Mouse (Mus musculus): ENCODE data around the gene Map3k6. TPM values are rescaled to one million over a fixed set of nuclear protein-coding genes. Genes with fewer than 3 reads are reported as not detected.

Gene Map3k6
- polyA plus RNA-seq, 1 experiment from 2014 or later: 3.5 TPM

DNA sequence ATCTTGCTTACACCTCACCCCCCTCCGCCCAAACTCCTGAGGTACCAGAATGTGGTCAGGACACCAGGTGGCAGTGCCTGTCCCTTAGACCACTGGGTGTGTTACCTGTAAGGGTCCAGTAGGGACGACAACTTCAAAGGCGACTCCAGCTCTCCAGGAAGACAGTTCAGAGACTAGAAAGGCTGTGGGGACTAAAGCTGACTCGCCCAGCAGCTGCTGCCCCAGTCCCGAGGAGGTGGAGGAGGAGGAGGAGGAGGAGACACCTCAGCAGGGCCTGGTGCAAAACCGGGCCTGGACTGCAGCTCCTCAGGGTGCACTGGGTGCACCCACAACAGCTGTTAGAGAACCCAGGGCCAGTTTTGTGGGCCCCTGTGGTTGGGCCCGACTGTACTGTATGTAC lies 22.3 kb downstream of the Map3k6 start, which contains the start of gene Sytl1:
TSS of gene Sytl1 (minus strand) at position 232 of the 400 bp plus-strand sequence.
- Histone ChIP-seq H3K4me2 (no peak within 1 kb of the TSS), H3K36me3 (ENCODE audit: control insufficient read depth, insufficient read depth, low read length) (peaks cover 28% of the 10 kb centered on the region), H3K27me3 (replicated peaks; ENCODE audit: control insufficient read depth, insufficient read depth, low read length) (peaks cover 4% of the 10 kb centered on the region), H3K4me1 (replicated peaks; ENCODE audit: control insufficient read depth, insufficient read depth, low read length) (peaks cover 5% of the 10 kb centered on the region; the same call in 1 of the 2 replicates), H3K9ac (ENCODE audit: low read depth, low read length) (no peak within 1 kb of the TSS), H3K4me3 (ENCODE audit: low read depth, low read length) (no peak within 1 kb of the TSS), H3K27ac (ENCODE audit: low read depth, low read length) (no peak within 1 kb of the TSS), H3K9me3 (ENCODE audit: control insufficient read depth, low read length) (no peaks in the 10 kb centered on the region)
- DNase-seq (ENCODE audit: low spot score) (no peak), ATAC-seq (replicated peaks; ENCODE audit: low FRiP score) (no peak)
- 32% methylated on average over 7 of the region's 7 CpGs for WGBS

DNA sequence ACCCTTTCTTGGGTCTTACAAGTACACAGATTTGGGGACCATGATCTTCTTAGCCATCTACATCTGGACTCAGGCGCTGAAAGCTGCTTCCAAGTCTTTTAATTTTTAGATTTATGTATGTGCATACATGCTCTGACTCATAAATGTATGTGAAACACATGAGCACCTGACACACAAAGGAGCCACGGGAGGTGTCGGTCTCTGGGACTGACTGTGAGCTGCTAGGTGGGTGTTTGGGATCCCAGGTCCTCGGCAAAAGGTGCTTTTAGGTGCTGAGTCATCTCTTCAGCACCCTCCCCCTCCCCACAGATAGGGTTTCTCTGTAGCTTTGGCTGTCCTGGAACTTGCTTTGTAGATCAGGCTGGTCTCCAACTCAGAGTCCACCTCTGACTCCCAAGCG lies 23.1 kb downstream of the Map3k6 start:
- WGBS: 80% methylated on average over 5 of the region's 5 CpGs
- Histone ChIP-seq H3K36me3 (ENCODE audit: control insufficient read depth, insufficient read depth, low read length) (peaks cover 36% of the 10 kb centered on the region), H3K4me2 (no peak overlapping the region), H3K4me3 (ENCODE audit: low read depth, low read length) (no peak overlapping the region), H3K9ac (ENCODE audit: low read depth, low read length) (no peak overlapping the region), H3K9me3 (ENCODE audit: control insufficient read depth, low read length) (no peaks in the 10 kb centered on the region), H3K27ac (ENCODE audit: low read depth, low read length) (no peak overlapping the region), H3K4me1 (replicated peaks; ENCODE audit: control insufficient read depth, insufficient read depth, low read length) (peaks cover 5% of the 10 kb centered on the region; the same call in 1 of the 2 replicates), H3K27me3 (replicated peaks; ENCODE audit: control insufficient read depth, insufficient read depth, low read length) (peaks cover under 1% of the 10 kb centered on the region; the same call in 1 of the 2 replicates)
- DNase-seq (ENCODE audit: low spot score): no peak
- no peak for ATAC-seq (replicated peaks; ENCODE audit: low FRiP score)

DNA sequence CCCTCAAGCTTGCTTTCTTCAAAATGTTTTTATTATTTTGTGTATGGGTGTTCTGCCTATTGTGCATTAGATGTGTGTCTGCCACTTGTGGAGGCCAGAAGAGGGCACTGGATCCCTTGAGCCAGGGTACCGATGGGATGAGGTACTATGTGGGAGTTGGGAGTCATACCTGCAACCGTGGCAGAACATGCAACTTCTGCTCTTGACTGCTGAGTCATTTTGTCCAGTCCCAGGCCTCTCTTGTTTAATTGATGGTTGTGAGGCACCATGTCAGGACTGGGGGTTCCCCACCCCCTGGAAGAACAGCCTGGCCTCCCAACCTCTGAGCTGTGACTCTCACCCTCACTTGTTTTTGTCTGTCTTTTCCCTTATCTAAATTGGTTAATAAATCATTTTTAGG lies 23.9 kb downstream of the Map3k6 start:
- Histone ChIP-seq H3K4me1 (replicated peaks; ENCODE audit: control insufficient read depth, insufficient read depth, low read length) (peaks cover 5% of the 10 kb centered on the region; the same call in 1 of the 2 replicates), H3K27me3 (replicated peaks; ENCODE audit: control insufficient read depth, insufficient read depth, low read length) (no peaks in the 10 kb centered on the region), H3K4me2 (no peak overlapping the region), H3K36me3 (ENCODE audit: control insufficient read depth, insufficient read depth, low read length) (peaks cover 44% of the 10 kb centered on the region), H3K9ac (ENCODE audit: low read depth, low read length) (no peak overlapping the region), H3K27ac (ENCODE audit: low read depth, low read length) (no peak overlapping the region), H3K9me3 (ENCODE audit: control insufficient read depth, low read length) (no peaks in the 10 kb centered on the region), H3K4me3 (ENCODE audit: low read depth, low read length) (no peak overlapping the region)
- DNase-seq (ENCODE audit: low spot score) (no peak), ATAC-seq (replicated peaks; ENCODE audit: low FRiP score) (no peak)
- WGBS: 86% methylated on average over 2 of the region's 2 CpGs

DNA sequence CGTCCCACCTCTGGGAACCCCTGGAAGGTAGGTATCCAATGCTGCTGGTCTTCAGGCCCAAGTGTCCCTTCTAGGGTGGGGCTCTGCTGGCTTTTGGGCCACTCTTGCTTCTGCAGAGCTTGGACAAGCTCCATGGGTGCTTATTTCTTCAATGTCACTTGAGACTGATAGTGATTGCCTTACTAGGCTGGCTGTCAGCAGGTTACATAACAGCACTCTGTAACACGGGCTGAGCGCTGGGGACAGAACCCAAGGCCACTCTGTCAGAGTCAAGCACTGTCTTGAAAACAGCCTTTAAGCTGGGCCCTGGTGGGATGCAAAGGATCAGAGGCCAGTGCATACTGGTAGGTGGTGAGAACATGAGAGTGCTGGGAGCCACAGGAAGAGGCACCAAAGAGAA lies 24.7 kb downstream of the Map3k6 start:
- H3K36me3 ChIP-seq (ENCODE audit: control insufficient read depth, insufficient read depth, low read length): peaks cover 48% of the 10 kb centered on the region
- H3K4me1 ChIP-seq (replicated peaks; ENCODE audit: control insufficient read depth, insufficient read depth, low read length): peaks cover 5% of the 10 kb centered on the region; the same call in 1 of the 2 replicates
- H3K27ac ChIP-seq (ENCODE audit: low read depth, low read length): no peak overlapping the region
- H3K4me3 ChIP-seq (ENCODE audit: low read depth, low read length): no peak overlapping the region
- WGBS: 93% methylated on average over 3 of the region's 3 CpGs
- no peak for ATAC-seq (replicated peaks; ENCODE audit: low FRiP score)
- no peak for DNase-seq (ENCODE audit: low spot score)
- no peaks in the 10 kb centered on the region for H3K27me3 ChIP-seq (replicated peaks; ENCODE audit: control insufficient read depth, insufficient read depth, low read length)
- no peaks in the 10 kb centered on the region for H3K9me3 ChIP-seq (ENCODE audit: control insufficient read depth, low read length)
- no peak overlapping the region for H3K4me2 ChIP-seq
- no peak overlapping the region for H3K9ac ChIP-seq (ENCODE audit: low read depth, low read length)

GRCm38 (mm10) chr4:133265759-133266158 lies 25.1 kb downstream of the Map3k6 start:
- H3K4me3 ChIP-seq (ENCODE audit: low read depth, low read length): no peak overlapping the region
- no peak overlapping the region for H3K4me2 ChIP-seq
- ATAC-seq (replicated peaks; ENCODE audit: low FRiP score) (no peak), DNase-seq (ENCODE audit: low spot score) (no peak)
- no peak overlapping the region for H3K27ac ChIP-seq (ENCODE audit: low read depth, low read length)
- H3K4me1 ChIP-seq (replicated peaks; ENCODE audit: control insufficient read depth, insufficient read depth, low read length): peaks cover 5% of the 10 kb centered on the region; the same call in 1 of the 2 replicates
- no peaks in the 10 kb centered on the region for H3K9me3 ChIP-seq (ENCODE audit: control insufficient read depth, low read length)
- WGBS: 97% methylated on average over 4 of the region's 4 CpGs
- no peak overlapping the region for H3K9ac ChIP-seq (ENCODE audit: low read depth, low read length)
- H3K36me3 ChIP-seq (ENCODE audit: control insufficient read depth, insufficient read depth, low read length): peaks cover 52% of the 10 kb centered on the region
- H3K27me3 ChIP-seq (replicated peaks; ENCODE audit: control insufficient read depth, insufficient read depth, low read length): no peaks in the 10 kb centered on the region

GRCm38 (mm10) chr4:133266248-133266880 lies 25.7 kb downstream of the Map3k6 start:
- H3K36me3 ChIP-seq (ENCODE audit: control insufficient read depth, insufficient read depth, low read length): peaks cover 52% of the 10 kb centered on the region
- 92% methylated on average over 12 of the region's 12 CpGs for WGBS
- no peak overlapping the region for H3K9ac ChIP-seq (ENCODE audit: low read depth, low read length)
- no peak for ATAC-seq (replicated peaks; ENCODE audit: low FRiP score)
- no peak for DNase-seq (ENCODE audit: low spot score)
- no peak overlapping the region for H3K4me2 ChIP-seq
- no peaks in the 10 kb centered on the region for H3K27me3 ChIP-seq (replicated peaks; ENCODE audit: control insufficient read depth, insufficient read depth, low read length)
- no peaks in the 10 kb centered on the region for H3K9me3 ChIP-seq (ENCODE audit: control insufficient read depth, low read length)
- no peak overlapping the region for H3K4me3 ChIP-seq (ENCODE audit: low read depth, low read length)
- H3K27ac ChIP-seq (ENCODE audit: low read depth, low read length): no peak overlapping the region
- peaks cover 5% of the 10 kb centered on the region; the same call in 1 of the 2 replicates for H3K4me1 ChIP-seq (replicated peaks; ENCODE audit: control insufficient read depth, insufficient read depth, low read length)

DNA sequence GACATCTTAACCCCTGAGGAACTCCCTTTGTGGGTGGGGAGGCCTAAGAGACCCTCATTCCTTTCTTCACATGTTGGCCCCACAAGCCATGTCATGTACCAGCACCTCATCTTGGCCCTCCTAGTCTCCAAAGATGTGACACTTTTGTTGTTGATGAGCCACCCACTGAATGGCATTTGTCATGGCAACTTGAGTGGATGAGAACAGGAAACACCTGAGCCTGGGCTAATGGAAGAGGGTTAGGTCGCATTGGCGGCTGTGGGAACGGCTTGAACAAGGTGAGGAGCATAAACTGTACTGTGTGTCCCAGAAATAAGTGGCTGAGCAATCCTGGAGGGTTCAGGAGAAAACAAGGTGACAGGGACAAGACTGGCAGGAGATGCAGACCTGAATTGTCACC lies 28.3 kb downstream of the Map3k6 start:
- Histone ChIP-seq H3K9ac (ENCODE audit: low read depth, low read length) (no peak overlapping the region), H3K4me3 (ENCODE audit: low read depth, low read length) (no peak overlapping the region), H3K27me3 (replicated peaks; ENCODE audit: control insufficient read depth, insufficient read depth, low read length) (no peaks in the 10 kb centered on the region), H3K9me3 (ENCODE audit: control insufficient read depth, low read length) (no peaks in the 10 kb centered on the region), H3K4me1 (replicated peaks; ENCODE audit: control insufficient read depth, insufficient read depth, low read length) (no peaks in the 10 kb centered on the region; the same call in 1 of the 2 replicates), H3K36me3 (ENCODE audit: control insufficient read depth, insufficient read depth, low read length) (peaks cover 52% of the 10 kb centered on the region), H3K4me2 (no peak overlapping the region), H3K27ac (ENCODE audit: low read depth, low read length) (no peak overlapping the region)
- DNase-seq (ENCODE audit: low spot score) (no peak), ATAC-seq (replicated peaks; ENCODE audit: low FRiP score) (no peak)
- whole genome bisulfite sequencing: 88% methylated on average over 3 of the region's 3 CpGs

- H3K9ac ChIP-seq (ENCODE audit: low read depth, low read length): no peak overlapping the region
- no peak overlapping the region for H3K27ac ChIP-seq (ENCODE audit: low read depth, low read length)
- H3K4me2 ChIP-seq: no peak overlapping the region
- ATAC-seq (replicated peaks; ENCODE audit: low FRiP score) (no peak), DNase-seq (ENCODE audit: low spot score) (no peak)
- no peaks in the 10 kb centered on the region; the same call in 1 of the 2 replicates for H3K4me1 ChIP-seq (replicated peaks; ENCODE audit: control insufficient read depth, insufficient read depth, low read length)
- H3K9me3 ChIP-seq (ENCODE audit: control insufficient read depth, low read length): no peaks in the 10 kb centered on the region
- peaks cover 50% of the 10 kb centered on the region for H3K36me3 ChIP-seq (ENCODE audit: control insufficient read depth, insufficient read depth, low read length)
- no peaks in the 10 kb centered on the region for H3K27me3 ChIP-seq (replicated peaks; ENCODE audit: control insufficient read depth, insufficient read depth, low read length)
- 91% methylated on average over 3 of the region's 3 CpGs for WGBS
- no peak overlapping the region for H3K4me3 ChIP-seq (ENCODE audit: low read depth, low read length)
These were observed 29.0 kb downstream of the Map3k6 start for GRCm38 (mm10) chr4:133269596-133269995.

- Histone ChIP-seq H3K4me1 (replicated peaks; ENCODE audit: control insufficient read depth, insufficient read depth, low read length) (peaks cover 3% of the 10 kb centered on the region), H3K4me2 (no peak overlapping the region), H3K9me3 (ENCODE audit: control insufficient read depth, low read length) (no peaks in the 10 kb centered on the region), H3K4me3 (ENCODE audit: low read depth, low read length) (no peak overlapping the region), H3K9ac (ENCODE audit: low read depth, low read length) (no peak overlapping the region), H3K27me3 (replicated peaks; ENCODE audit: control insufficient read depth, insufficient read depth, low read length) (no peaks in the 10 kb centered on the region), H3K36me3 (ENCODE audit: control insufficient read depth, insufficient read depth, low read length) (peaks cover 37% of the 10 kb centered on the region), H3K27ac (ENCODE audit: low read depth, low read length) (no peak overlapping the region)
- 94% methylated on average over 9 of the region's 9 CpGs for WGBS
- ATAC-seq (replicated peaks; ENCODE audit: low FRiP score) (no peak), DNase-seq (ENCODE audit: low spot score) (no peak)
These were observed 30.3 kb downstream of the Map3k6 start for GRCm38 (mm10) chr4:133270929-133271328.

Data from liver, embryonic 11.5 days (tissue).